Mouse (Mus musculus) CH12.LX (cell line): ENCODE results near the gene Ntng1.

Source experiments
- CHD1 ChIP-seq: IDR thresholded peaks from 2 replicates; pipeline ENCODE4 v1.6.1; 2012; ENCODE audit warnings: low read depth, low read length, improper control_type of control experiment, inconsistent platforms
- CHD2 ChIP-seq: IDR thresholded peaks from 2 replicates; pipeline ENCODE4 v1.6.1; 2011; ENCODE audit warnings: low read length, improper control_type of control experiment
- CTCF ChIP-seq, 2 experiments: IDR thresholded peaks in 1 of 2; conservative IDR thresholded peaks in 1 of 2; 2 replicates each; pipeline ENCODE4 v1.5.1; 2011 to 2012; ENCODE audit warnings: low read depth in 2 of 2, low read length in 2 of 2, improper control_type of control experiment in 1 of 2, inconsistent platforms in 1 of 2, mild to moderate bottlenecking in 1 of 2, moderate library complexity in 1 of 2
- EP300 ChIP-seq: IDR thresholded peaks from 2 replicates; pipeline ENCODE4 v1.6.1; 2011; ENCODE audit warnings: low read length, improper control_type of control experiment
- POLR2A ChIP-seq: IDR thresholded peaks from 2 replicates; pipeline ENCODE4 v1.6.1; 2011; ENCODE audit warnings: low read depth, mild to moderate bottlenecking, improper control_type of control experiment, low read length

DNA sequence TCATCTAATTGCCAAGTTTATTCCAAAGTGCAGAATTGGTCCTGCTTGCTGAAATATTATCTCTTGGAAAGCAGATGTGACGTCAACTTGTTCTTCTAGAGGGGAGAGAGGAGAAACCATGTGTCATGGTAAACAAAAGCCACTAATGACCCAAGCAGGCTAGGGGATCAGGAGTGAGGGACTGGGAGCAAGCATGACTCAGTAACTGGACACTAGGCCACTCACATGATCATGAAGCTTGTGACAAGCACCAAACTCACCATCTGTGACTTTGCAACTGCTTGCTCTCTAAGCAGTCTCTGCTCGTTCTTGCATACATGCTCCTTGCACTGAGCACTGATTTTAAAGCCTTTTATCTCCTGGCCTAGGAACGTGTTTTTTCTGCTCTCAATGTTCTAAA is 340.2 kb downstream of the Ntng1 start:
- TF ChIP-seq EP300 = no peak
- no peak for TF ChIP-seq CHD2
- TF ChIP-seq CHD1 = no peak
- TF ChIP-seq POLR2A = no peak
- no peak for TF ChIP-seq CTCF (conservative IDR thresholded peaks at IDR 0.05 in 1 of 2, IDR thresholded peaks at IDR 0.05 in 1 of 2; ENCODE audit: low read depth in 2 of 2, low read length in 2 of 2)
